Mouse (Mus musculus) lung, postnatal 0 days (tissue): Measurements from ENCODE around the gene Cmas. TPM values are rescaled to one million over a fixed set of nuclear protein-coding genes. Genes with fewer than 3 reads are reported as not detected.

Experiments
- ATAC-seq: fragments of 200-750 bp; cut with Nextera tagmentation; 2 replicates; pipeline ENCODE4 v1.8.0; 2017; ENCODE audit warnings: moderate library complexity
- DNase-seq: peaks from one replicate; pipeline ENCODE4 v3.0.0-alpha.2; 2016; ENCODE audit warnings: low spot score
- H3K27ac ChIP-seq: fragments of 300-500 bp; sonication (generic); 2 replicates; pipeline ENCODE4 v1.5.1; 2014; ENCODE audit warnings: antibody characterized with exemption, mild to moderate bottlenecking, low read length, mixed read lengths
- H3K27me3 ChIP-seq: fragments of 300-500 bp; sonication (generic); replicated peaks from 2 replicates; pipeline ENCODE4 v1.6.1; 2014; ENCODE audit warnings: low read length, mixed read lengths; ENCODE audit not compliant: insufficient read depth
- H3K36me3 ChIP-seq: fragments of 300-500 bp; sonication (generic); 2 replicates; pipeline ENCODE4 v1.6.1; 2014; ENCODE audit warnings: low read length, mixed read lengths; ENCODE audit not compliant: insufficient read depth
- H3K4me1 ChIP-seq: fragments of 300-500 bp; sonication (generic); 2 replicates; pipeline ENCODE4 v1.6.1; 2014; ENCODE audit warnings: antibody characterized with exemption, low read depth, low read length, mixed read lengths; ENCODE audit not compliant: insufficient read depth
- H3K4me2 ChIP-seq: fragments of 300-500 bp; sonication (generic); replicated peaks from 2 replicates; pipeline ENCODE4 v1.6.1; 2014; ENCODE audit warnings: low read depth, mild to moderate bottlenecking, low read length, moderate library complexity, mixed read lengths
- H3K4me3 ChIP-seq: fragments of 300-500 bp; sonication (generic); 2 replicates; pipeline ENCODE4 v1.5.1; 2014; ENCODE audit warnings: low read depth, low read length
- H3K9ac ChIP-seq: fragments of 300-500 bp; sonication (generic); replicated peaks from 2 replicates; pipeline ENCODE4 v1.6.1; 2014; ENCODE audit warnings: low read depth, mild to moderate bottlenecking
- H3K9me3 ChIP-seq: fragments of 300-500 bp; sonication (generic); 2 replicates; pipeline ENCODE4 v1.6.1; 2016; ENCODE audit warnings: low read length, mixed read lengths
- CTCF ChIP-seq: IDR thresholded peaks from 2 replicates; pipeline ENCODE4 v1.5.1; 2016; ENCODE audit warnings: antibody characterized with exemption, mild to moderate bottlenecking
- EP300 ChIP-seq: IDR thresholded peaks from 2 replicates; pipeline ENCODE4 v1.6.1; 2016; ENCODE audit warnings: antibody characterized with exemption, mild to moderate bottlenecking, control low read depth
- WGBS: fragments of 180-500 bp; shearing (Covaris S2); extraction: QIAGEN DNeasy Blood & Tissue Kit; methylation state at CpG from one replicate; pipeline ENCODE4 v1.1.7; 2014; 5-methylcytosine and 5-hydroxymethylcytosine counted together
- polyA plus RNA-seq: library from polyadenylated mRNA; unstranded; fragments of >200 nt; fragmentation: Nextera tagmentation; extraction: Ambion mirVana; gene quantifications from 2 replicates; pipeline ENCODE4 v1.2.1, GENCODE M21; 2015

The Cmas gene
- polyA plus RNA-seq, 1 experiment from 2014 or later: 53.5 TPM

DNA sequence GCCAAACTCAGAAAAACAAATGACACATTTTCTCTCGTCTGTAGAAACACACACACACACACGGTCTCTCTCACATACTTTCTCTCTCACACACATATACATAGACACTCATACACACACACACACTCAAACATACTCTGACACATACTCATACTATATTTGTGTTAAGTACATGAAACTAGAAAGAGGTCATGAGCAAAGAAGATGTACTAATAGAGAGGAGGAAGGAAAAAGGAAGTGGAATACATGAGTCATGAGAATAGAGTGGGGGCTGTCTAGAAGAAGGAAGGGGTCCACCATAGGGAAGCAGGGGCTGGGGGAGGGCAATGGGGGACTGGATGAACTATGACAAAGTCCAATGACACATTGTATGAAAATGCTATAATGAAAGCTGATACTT lies 9.3 kb upstream of the Cmas start:
- 41% methylated on average over 2 of the region's 2 CpGs for WGBS
- no peak overlapping the region for H3K9ac ChIP-seq
- H3K27me3 ChIP-seq: no peaks in the 10 kb centered on the region
- no peak for TF ChIP-seq CTCF
- TF ChIP-seq EP300: no peak; the same call in 1 of the 2 replicates
- H3K4me3 ChIP-seq: no peak overlapping the region
- DNase-seq (peak; percentile 52), ATAC-seq (peak; percentile 58)
- H3K4me1 ChIP-seq: no peaks in the 10 kb centered on the region
- H3K9me3 ChIP-seq: no peaks in the 10 kb centered on the region
- peak overlapping the region; percentile 25; the same call in 1 of the 2 replicates for H3K4me2 ChIP-seq
- no peaks in the 10 kb centered on the region for H3K36me3 ChIP-seq
- H3K27ac ChIP-seq: peak overlapping the region; percentile 65; the same call in 1 of the 2 replicates

DNA sequence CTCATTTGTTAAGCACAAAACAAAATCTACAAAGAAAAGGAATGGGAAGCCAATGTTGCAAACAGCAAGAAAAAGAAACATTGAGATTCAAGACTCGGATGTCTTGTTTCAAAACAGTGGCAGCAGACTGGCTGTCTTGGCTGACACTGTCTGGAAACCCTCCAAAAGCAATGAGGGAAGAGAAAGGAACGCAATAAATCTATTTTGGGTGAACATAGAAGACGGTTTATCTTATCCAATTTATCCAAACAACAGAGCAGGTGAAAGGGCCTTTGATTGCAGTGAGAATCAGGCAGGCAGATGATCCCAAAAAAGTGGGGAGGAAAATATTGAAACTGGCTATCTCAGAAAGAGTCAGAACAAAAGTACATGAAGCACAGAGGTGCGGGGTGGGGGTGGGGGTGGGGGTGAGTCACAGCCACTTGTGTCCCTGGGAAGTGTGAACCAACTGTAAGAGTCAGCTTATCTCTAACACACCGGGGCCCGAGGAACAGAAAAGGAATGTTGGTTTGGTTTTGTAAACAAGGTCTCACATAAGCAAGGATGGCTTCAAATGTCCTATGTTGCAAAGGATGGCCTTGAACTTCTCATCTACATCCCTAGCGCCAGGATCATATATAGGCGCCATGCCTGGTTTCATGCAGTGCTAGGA lies 8.3 kb upstream of the Cmas start:
- no peaks in the 10 kb centered on the region for H3K36me3 ChIP-seq
- no peaks in the 10 kb centered on the region for H3K27me3 ChIP-seq
- no peaks in the 10 kb centered on the region for H3K9me3 ChIP-seq
- no peaks in the 10 kb centered on the region for H3K4me1 ChIP-seq
- ATAC-seq: peak; percentile 54; the same call in 1 of the 2 replicates
- peak; percentile 57 for DNase-seq
- H3K9ac ChIP-seq: no peak overlapping the region
- H3K4me3 ChIP-seq: no peak overlapping the region
- WGBS: 37% methylated on average over 8 of the region's 8 CpGs
- H3K4me2 ChIP-seq: no peak overlapping the region
- no peak overlapping the region for H3K27ac ChIP-seq
- no peak for TF ChIP-seq CTCF
- TF ChIP-seq EP300: no peak

DNA sequence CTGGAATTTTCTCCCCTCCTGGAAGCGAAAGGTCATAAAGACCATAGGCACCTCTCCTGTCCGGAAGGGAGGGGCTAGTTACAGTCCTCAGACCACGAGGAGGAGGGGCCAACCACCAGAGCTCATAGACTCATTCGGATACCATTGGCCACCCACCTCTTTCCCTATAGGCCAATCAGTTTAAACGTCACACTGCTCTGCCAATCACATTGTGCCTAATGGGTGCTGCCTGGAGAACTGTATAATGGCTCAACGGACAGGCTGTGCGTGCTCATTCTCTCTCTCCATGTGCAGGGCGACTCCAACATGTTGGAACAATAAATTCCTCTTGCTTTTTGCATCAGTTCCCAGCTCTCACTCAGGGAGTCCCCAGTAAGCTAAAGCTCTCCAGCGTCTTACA lies 5.1 kb upstream of the Cmas start:
- 64% methylated on average over 9 of the region's 9 CpGs for WGBS
- no peak overlapping the region for H3K4me3 ChIP-seq
- TF ChIP-seq EP300: no peak
- no peak for TF ChIP-seq CTCF

DNA sequence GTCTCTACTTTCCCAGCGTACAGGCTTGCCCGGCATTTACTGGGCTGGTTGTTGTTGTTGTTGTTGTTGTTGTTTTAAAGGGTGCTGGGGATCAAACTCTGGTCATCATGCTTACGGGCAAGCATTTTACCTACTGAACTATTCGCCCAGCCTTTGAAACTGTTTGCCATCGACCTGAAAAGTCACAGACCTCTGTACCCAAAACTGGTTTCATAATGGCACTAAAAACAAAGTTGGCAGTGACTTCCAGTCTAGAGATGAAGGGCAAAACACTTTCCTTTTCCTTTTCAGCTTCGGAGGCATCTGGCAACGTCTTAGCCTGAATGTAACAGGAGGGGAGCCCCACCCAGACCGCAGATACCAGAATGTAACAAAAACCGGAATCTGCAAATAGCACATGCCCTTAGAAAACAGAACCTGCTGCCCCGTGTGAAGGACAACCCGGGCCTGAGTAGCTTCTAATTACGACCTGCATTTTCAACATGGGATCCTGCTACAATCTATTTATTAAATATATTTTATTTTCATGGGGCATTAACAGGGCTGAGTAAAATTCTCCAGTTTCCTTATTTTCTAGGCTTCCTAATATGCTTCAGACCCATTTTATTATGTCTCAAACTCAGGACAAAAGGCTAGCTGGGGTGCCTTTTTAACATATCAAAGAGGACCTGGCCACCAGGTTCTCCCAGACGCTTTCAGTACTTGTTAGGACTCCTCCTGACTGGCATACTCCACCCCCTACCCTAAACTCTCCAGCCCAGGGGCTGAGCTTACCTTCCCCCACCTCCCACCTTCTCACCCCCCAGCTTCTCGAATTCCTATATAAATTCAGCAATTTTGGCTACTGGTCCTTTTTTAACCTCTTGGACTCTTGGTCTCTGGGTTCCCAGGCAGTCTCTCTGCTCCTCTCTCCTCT lies 3.9 kb upstream of the Cmas start:
- H3K4me3 ChIP-seq: no peak overlapping the region
- no peaks in the 10 kb centered on the region for H3K36me3 ChIP-seq
- ATAC-seq (no peak), DNase-seq (peak; percentile 56)
- H3K27me3 ChIP-seq: no peaks in the 10 kb centered on the region
- no peak for TF ChIP-seq EP300
- TF ChIP-seq CTCF: no peak
- peaks cover 8% of the 10 kb centered on the region; the same call in 1 of the 2 replicates for H3K4me1 ChIP-seq
- 38% methylated on average over 14 of the region's 14 CpGs for WGBS
- H3K27ac ChIP-seq: no peak overlapping the region
- no peak overlapping the region for H3K9ac ChIP-seq
- H3K9me3 ChIP-seq: no peaks in the 10 kb centered on the region
- H3K4me2 ChIP-seq: no peak overlapping the region

More for the DNA sequence above, 5.1 kb upstream of the Cmas start:
- Histone ChIP-seq H3K9me3 (no peaks in the 10 kb centered on the region), H3K27ac (no peak overlapping the region), H3K36me3 (no peaks in the 10 kb centered on the region), H3K27me3 (no peaks in the 10 kb centered on the region), H3K4me1 (peaks cover 8% of the 10 kb centered on the region; the same call in 1 of the 2 replicates), H3K4me2 (no peak overlapping the region), H3K9ac (no peak overlapping the region)
- ATAC-seq (no peak), DNase-seq (no peak)

DNA sequence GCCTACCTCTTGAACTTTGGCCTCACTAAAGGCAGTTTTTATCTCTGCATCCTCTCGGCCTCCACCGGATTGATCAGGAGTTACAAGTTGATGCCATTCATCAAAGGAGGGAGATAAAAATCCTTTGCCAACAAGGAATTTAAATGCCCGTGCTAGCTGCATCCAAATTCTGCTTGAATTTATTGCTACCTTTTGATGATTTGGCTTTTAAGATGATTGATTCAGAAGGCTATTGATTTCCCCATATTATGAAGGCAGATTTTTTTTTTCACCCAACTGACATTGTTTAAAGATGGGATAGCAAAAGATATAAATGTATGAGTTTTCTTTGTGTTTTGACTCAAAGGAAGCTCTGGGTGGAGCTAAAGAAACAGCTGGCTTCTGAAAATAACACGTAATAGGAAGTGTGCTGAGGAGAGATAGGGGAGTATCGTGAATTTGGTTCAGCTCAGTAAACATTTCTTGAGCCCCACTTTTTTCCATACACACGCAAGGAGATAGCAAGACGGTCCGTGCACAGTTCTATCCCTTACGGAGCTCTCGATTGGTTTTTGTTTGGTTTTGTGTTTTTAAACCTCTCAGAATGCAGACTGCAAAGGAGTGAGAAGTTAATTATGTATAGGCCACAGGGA lies 964 bp downstream of the Cmas start:
- TF ChIP-seq CTCF: no peak
- TF ChIP-seq EP300: peak; percentile 90
- peak overlapping the region; percentile 81 for H3K4me2 ChIP-seq
- no peak overlapping the region for H3K9ac ChIP-seq
- peak overlapping the region; percentile 62 for H3K4me3 ChIP-seq
- peaks cover 12% of the 10 kb centered on the region; the same call in 1 of the 2 replicates for H3K4me1 ChIP-seq
- WGBS: 10% methylated on average over 10 of the region's 10 CpGs
- H3K36me3 ChIP-seq: no peaks in the 10 kb centered on the region
- H3K27me3 ChIP-seq: no peaks in the 10 kb centered on the region
- no peaks in the 10 kb centered on the region for H3K9me3 ChIP-seq
- ATAC-seq (peak; percentile 20; the same call in 1 of the 2 replicates), DNase-seq (peak; percentile 83)
- H3K27ac ChIP-seq: peak overlapping the region; percentile 74

DNA sequence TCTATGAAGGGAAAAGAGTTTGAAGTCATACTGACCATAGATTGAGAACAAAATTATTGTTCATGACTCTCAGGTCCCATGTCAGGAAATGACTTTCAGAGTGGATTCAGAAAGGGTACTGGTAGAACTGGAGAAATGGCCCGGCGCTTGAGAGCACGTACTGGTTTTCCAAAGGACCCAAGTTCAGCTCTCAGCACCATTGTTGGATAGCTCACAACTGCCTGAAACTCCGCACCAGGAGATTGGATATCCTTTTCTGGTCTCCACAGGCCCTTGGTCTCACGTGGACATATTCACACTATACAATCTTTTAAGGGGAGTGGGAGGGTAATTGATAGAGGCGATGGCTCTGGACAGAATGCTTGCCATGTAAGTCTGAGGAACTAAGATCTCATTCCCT lies 1.5 kb downstream of the Cmas start:
- no peaks in the 10 kb centered on the region for H3K27me3 ChIP-seq
- H3K36me3 ChIP-seq: no peaks in the 10 kb centered on the region
- no peaks in the 10 kb centered on the region for H3K9me3 ChIP-seq
- H3K4me3 ChIP-seq: peak overlapping the region; percentile 62; the same call in 1 of the 2 replicates
- no peak for ATAC-seq
- peak overlapping the region; percentile 81 for H3K4me2 ChIP-seq
- 83% methylated on average over 6 of the region's 6 CpGs for WGBS
- TF ChIP-seq CTCF (no peak), EP300 (no peak)
- no peak overlapping the region for H3K27ac ChIP-seq
- peaks cover 12% of the 10 kb centered on the region; the same call in 1 of the 2 replicates for H3K4me1 ChIP-seq
- no peak for DNase-seq
- no peak overlapping the region for H3K9ac ChIP-seq
